Mouse (Mus musculus): ENCODE measurements around the gene Ralgps2.

Ralgps2 gene

DNA sequence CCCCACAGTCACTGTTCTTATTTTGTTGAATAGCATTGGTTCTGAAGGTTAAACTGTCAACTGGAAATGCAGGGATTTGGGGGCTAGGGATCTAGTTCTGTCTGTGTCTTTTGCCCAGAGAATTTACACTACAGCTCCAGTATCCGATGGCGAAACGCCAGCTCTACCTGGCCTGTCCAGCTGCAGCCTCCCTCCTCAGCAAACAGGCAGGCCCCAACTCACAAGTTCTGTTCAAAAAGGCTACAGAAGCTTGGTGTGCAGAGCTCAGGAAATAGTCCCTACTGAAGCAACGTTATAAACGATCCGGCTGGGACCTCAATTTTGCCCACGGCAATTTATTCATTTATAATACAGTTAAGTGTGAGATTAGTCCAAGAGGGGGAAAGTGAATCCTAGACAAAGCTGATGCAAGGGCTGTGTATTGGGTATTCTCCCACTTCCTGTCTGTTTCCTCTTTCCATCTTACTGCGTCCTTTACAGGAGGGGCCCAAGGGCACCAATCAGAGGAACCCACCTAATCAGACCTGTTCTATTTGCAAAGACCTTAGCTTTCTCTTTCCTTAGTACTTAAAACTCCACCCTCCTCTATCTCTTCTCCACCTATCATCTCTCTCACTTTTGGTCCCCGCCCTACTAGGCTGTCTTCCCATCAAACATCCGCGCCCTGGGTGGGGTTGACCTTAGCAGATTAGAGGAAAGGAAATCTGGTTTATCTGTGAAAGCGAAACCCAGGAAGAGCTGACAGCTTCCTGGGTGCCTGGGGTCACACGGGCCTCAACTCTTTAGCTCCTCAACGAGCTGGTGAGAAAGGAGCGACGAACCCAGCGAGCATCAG lies 16.7 kb upstream of the Ralgps2 start:
- DNase-seq (ENCODE audit: low spot score in 2 of 2), result peak; percentile 45 to 68

DNA sequence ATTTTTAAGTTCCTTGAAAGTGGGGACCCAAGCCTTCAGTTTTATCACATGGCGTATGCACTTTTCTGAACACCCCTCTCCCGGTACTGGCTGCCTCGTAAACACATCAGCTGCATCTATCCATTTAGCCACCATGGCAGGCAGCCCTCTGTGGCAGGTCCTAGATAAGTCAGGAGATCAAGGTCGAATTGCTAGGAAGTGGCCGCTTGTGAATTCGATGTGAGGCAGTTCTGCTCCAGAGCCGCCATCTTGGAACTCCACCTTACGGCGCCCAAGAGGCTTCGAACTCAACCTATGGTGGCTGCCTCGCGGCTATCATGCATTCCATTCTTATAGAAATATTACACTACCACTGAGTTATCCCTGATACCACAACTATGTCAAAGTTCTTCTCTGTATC lies 14.8 kb upstream of the Ralgps2 start:
- peak in 1 of 2 experiments; percentile 45 for DNase-seq (ENCODE audit: low spot score in 2 of 2)

DNA sequence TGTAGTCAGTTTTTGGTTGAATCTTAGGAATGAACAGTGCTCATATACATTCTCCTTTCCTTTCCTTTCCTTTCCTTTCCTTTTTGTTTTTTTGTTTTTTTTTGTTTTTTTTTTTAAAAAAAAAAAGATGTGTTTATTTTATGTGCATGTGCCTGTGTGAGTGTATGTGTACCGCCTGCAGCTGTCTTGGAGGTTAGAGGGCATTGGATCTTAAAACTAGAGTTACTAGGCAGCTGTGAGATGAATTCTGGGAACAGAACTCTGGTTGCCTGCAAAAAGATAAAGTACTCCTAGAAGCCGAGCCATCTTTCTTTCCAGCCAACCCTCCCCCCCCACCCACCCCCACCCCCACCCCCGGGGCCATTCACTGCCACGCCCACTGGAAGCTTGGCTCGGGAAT lies 10.9 kb upstream of the Ralgps2 start:
- DNase-seq (ENCODE audit: low spot score in 2 of 2), result no peak

DNA sequence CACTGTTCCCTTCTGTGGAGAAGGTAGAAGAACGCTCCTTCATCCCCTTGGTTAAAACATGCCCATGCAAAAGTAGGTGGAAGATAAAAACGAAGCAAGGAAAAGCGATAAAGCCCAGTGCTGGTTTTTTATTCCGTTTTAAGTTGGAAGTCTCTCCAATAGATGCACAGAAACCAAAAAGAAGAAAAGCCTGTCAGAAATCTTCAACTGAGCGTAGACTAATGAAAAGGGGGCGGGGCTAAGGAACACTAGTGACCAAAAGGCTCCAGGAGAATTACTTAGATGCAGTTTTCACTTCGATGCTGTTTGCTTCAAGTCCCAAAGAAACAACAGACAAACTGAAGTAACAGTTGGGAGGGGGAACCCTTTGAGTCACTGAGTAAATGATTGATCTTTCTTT lies 1.2 kb upstream of the Ralgps2 start:
- no peak for DNase-seq (ENCODE audit: low spot score in 2 of 2)

DNA sequence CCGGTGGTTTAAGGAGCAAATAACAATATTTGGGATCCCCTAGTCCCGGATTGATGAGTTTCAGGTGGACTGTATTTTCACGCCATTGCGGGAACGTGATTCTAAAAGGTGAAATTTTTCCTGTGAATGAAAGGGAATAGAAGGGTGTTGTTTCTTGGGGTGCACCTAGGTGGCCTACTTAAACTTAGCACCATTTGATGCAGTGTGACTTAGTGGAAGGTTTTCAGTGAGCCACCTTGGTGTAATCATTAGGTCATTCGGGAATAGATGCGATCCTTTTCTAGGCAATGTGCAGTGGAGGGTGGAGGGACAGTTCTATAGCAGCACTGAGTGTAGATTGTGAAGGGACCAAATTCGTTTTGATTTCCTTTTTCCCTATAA lies 706 bp upstream of the Ralgps2 start:
- DNase-seq (ENCODE audit: low spot score in 2 of 2), result no peak

DNA sequence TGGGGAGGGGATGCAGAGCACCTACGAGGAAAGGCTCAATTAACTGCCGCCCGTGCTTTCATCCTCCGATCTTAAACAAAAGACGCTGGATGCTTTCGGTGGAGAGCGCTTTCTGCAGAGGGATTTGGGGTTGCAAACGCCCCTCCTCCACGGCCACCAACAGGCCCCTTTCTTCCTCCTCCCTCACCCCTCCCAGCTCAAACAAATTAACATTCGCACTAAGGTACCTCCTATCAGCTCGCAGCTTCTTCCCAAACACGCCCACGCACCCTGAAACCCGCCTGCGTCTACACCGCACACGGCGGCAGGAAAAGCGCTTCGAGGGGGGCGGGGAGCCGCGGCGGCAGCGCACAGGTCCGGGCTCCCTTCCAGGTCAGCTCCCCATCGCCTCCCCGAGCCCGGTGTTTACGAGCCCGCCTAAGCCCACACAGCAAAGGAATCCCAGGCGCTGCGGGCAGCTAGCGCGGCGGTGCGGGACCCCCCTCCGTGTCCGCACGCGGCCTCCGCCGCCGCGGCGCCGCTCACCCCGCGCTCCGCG lies 652 bp downstream of the Ralgps2 start:
- DNase-seq (ENCODE audit: low spot score in 2 of 2), result peak; percentile 75 to 85

DNA sequence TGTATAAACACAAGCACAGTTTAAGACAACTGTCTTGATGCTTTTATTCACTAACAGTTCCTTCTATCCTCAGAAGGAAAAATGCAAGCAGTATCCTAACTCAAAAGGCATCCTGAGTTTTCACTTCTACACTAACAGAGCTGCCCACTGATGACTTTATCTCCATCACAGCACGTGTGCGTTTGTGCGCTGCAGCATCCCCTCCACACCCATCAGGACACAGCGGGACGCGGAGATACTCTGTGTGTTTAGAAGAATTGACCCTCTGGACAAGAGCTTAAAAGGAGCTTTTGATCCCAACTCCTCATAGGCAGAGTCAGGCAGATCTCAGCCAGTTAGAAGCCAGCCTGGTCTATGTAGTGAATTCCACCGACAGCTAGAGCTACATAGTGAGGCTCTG lies 2.0 kb downstream of the Ralgps2 start:
- DNase-seq (ENCODE audit: low spot score in 2 of 2), result no peak

DNA sequence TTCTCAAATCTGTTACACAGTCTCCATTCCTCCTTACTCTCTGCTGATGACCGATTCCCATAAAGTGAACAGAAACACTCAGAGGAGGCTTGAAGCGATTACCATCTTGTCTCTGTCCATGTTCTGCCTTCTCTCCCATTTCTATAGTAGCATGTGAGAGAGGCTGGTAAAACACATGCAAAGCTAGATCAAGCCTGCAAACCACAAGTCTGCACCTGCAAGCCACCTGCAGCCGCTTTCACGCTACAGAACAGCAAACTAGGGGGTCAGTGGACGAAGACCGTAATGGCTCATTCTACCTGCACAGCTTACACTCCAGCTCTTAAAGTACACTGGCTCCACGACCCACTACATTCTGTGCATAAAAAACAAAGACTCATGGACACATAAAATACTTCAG lies 5.7 kb downstream of the Ralgps2 start:
- no peak for DNase-seq (ENCODE audit: low spot score in 2 of 2)

DNA sequence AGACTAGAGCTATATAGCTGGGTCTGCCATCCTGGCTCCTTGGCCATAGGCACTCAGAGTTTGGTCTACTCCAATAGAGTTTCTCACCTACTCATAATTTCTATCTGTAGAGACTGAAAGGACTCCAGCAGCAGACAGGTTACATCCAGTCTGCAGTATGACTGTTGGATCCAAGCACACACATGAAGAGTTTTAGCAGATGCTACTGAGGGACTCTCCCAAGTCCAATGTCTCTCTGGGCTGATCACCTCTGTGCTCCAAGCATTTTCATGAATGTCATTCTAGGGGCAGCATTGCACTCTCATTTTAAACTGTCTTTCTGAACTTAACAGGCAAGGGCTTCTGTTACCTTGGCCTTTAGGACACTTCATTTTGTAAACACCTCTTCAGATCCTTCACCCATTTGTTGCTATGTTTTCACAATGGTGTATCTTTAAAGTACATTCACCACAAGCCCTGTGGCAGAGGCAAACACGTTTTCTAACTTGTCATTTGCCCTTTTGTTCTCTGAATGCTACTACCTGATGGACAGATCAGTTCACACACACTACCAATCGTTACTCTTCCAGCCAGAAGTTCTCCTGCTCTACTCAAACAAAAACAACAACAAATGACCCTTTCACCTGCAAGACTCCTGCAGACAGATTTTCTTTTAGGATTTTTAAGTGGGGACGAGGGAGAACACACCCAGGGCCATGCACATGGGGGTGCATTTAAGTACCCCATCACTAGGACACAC lies 7.2 kb downstream of the Ralgps2 start:
- no peak for DNase-seq (ENCODE audit: low spot score in 2 of 2)

DNA sequence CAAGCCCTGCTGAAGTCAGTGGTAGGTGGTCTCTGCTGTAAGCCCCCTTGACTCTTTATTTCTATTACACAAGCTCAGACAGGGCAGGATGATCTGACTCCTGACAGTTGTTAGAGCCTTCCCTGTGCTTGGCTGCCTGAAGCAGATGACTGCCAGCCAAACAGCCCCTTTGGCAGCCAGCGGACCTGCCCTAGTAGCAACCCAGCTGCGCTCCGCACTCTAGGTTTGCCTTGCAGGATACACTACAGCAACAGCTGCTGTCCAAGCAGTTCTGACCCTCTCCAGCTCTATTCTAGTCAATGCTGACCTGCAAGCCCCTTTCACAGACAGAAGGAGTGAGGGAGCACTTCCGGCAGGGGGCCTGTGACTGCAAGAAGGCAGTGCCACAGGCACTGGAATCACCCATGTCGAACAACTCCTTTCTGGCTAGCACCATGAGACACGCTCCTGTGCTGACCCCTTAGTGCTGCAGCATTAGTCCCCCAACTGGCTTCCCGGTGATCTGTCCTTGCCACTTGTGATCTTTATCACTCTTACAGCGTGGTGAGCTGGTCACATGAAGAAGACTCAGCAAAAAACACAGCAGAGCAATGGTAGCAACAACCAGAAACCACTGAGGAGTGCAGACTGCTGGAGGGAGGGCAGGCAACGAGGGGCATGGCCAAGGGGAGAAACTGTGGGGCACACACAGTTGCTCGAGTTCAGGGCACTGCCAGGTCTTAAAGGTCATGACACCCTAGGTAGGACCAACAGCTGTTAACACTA lies 8.1 kb downstream of the Ralgps2 start:
- no peak for DNase-seq (ENCODE audit: low spot score in 2 of 2)

DNA sequence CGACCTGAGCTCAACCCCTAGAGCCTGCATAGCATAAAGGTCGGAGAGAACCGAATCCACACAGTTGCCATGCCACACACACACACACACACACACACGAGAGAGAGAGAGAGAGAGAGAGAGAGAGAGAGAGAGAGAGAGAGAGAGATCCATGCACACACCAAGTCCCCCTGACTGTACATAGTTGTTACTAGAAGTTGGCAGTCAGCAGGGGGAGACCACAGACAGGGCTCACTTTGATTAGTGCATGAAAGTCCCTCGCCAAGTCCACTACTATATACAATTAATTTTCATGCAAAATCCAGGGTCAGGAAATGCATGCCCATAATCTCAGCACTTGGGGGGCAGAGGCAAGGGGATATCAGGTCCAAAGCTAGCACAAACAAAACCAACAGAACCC lies 9.2 kb downstream of the Ralgps2 start:
- no peak for DNase-seq (ENCODE audit: low spot score in 2 of 2)

DNA sequence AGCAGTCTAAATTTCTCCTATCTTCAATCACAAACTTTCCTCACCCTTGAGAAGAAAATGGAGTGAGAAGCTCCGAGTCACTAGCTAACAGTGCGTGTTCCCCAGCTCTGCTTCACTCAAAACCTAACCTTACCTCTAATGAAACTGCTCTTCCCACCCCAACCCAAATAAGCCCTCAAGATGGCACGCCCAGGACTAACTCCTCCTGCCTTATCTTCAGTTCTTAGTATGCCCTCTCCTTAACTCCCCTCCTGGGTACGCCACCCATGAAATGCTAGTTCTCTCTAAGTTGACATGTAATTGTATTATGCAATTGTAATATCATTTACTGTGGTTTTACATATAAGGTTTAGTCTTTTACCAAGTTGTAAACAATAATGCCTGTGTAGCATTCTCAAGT lies 11.2 kb downstream of the Ralgps2 start:
- no peak for DNase-seq (ENCODE audit: low spot score in 2 of 2)

DNA sequence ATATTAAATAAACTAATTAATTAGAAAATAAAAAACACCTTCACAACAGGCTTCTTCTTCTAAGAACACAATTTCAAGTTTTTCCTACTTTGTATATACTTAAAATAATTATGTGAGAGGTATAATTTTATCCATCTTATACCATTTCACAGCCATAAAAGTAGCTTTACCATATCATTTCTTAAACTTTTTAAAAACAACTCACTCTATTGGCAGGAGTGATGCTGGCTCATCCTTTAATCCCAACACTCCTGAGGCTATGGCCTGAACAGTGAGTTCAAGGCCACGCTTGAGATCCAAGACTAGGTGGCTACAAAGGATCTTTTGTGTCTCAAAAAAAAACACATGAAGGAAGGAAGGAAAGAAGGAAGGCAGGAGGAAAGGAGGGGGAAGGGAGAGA lies 15.9 kb downstream of the Ralgps2 start:
- DNase-seq (ENCODE audit: low spot score in 2 of 2), result no peak

DNA sequence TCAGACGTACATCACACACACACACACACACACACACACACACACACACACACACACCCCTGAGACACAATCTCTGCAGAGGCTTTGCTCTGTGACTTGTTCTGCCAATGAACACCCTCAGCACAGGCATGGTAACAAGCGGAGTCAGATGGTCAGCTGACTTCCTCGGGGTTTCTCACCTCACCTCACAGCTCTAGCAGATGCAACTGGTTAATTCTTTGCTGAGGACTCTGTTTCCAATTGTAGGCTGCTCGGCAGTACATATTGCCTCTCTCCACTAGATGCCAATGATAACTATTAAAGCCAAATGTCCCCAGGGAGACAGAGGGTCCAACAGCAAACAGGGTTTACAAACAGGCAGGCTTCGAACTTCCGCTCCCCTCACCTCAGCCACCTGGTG lies 16.5 kb downstream of the Ralgps2 start:
- no peak for DNase-seq (ENCODE audit: low spot score in 2 of 2)

DNA sequence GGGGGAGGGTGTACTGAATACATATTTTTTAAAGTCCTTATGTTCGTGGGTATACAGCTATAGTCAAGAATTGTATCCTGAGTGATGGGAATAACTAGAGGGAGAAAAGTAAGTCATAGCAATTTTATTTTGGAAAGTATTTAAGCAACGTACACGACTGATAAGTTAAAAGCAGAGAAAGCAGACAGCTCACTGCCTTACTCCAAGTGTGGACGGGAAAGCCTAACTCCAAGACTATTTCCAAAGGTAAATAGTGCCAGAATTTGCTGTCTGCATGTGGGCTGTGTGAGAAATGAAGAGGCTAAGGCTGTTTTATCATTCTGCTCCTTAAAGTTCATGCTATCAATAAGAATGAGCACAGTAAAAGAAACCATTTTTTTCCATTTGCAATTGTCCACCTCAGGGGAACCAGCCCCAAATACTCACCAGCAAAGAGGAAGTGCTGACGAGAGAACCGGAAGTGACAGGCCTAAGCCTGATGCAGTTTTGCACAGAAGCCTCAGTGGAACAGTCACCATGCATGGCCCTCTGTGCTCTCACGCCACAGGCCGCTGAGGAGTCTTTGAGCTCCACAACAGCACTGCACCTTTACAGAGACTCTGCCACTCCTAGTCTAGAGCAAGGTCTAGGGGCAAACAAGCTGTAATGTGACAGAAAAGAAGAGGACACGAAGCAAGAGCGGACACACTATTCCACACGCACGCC lies 18.0 kb downstream of the Ralgps2 start:
- peak; percentile 49 to 72 for DNase-seq (ENCODE audit: low spot score in 2 of 2)

DNA sequence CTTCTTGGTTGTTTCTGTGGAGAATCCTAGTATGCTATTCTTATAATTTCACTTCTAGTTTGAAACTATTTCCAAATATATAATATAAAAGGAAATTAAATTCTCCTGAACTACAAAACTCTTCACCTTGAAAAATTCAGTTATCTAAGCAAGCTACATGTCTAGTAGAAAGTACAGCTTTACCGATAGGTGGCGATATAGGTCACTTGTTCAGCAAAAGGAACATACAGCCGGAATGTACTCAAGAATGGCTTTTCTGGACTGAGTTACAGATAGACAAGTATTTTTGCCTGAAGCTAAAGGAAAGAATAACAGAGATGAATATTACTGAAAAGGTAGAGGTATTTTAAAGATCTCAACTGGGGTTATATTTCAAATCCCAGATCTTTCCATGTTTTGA lies 22.0 kb downstream of the Ralgps2 start:
- no peak for DNase-seq (ENCODE audit: low spot score in 2 of 2)

DNA sequence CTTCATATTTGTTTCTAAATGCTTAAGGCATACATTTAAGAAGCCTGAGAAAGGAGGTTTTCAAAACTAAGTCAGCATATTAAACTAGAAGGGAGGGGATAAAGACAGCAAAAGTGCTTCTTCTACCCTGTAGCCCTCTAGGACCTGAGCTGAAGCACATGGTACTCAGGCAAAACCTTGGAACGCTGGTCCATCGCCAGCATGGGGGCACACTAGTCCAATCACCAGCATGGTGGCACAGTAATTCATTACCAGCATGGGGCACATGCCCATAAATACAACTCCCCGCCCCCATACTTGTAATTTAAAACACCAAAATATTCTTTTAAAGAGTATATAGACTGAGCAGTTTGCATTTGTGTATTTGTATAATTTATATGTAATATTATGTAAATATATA lies 23.1 kb downstream of the Ralgps2 start:
- DNase-seq (ENCODE audit: low spot score in 2 of 2), result no peak

DNA sequence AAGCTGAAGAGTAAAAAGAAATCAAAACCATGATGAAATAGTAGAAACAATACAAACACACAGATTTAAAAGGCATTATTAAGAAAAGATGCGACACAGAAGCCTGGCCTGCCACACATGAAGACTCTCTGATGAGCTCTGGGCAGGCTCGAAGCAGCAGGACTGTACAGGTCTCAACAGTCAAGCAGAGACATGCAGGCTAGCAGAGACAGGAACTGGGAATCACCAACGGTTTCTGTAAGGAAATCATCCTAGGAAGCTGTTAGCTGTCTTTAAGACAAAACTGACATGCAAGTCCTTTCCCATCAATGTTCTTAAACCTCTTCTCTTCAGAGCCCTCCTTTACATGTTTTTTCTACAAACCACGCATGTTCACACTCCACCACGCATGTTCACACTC lies 24.5 kb downstream of the Ralgps2 start:
- DNase-seq (ENCODE audit: low spot score in 2 of 2), result no peak

DNA sequence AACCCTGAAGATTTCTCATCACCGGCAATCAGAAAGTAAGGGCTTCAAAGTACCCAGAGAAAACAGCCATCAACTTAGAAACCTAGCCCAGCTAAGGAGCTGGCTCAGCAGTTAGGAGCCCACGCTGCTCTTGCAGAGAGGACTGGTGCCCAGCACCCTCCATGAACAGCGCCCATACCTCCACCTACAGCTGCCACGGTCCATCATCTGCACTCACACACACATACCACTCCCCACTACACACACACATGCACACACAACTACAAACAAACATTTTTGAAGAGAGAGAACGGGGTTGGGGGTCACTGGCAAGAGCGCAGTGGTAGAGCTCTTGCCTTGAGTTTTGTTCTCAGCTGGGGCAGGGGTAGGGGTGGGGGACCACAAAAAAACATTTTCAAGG lies 26.2 kb downstream of the Ralgps2 start:
- DNase-seq (ENCODE audit: low spot score in 2 of 2), result no peak

DNA sequence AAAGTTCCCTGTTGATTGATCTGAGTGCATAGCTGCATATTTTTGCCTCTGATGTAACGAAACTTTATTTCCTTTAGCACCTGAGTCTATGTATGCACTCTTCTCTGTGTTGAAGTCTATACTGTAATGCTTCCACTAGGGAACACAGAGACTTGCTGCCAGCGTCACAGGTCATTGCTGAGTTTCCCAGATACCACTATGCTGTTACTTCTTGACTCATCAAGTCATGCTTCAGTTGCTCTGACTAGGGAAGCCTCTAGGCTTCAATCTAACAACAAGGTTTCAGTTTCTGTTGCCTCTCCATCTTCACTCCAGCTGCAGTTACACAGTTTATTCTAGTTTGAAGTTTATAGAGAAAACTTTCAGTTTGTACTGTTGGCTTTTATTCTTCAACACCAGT lies 28.5 kb downstream of the Ralgps2 start:
- DNase-seq (ENCODE audit: low spot score in 2 of 2), result no peak

DNA sequence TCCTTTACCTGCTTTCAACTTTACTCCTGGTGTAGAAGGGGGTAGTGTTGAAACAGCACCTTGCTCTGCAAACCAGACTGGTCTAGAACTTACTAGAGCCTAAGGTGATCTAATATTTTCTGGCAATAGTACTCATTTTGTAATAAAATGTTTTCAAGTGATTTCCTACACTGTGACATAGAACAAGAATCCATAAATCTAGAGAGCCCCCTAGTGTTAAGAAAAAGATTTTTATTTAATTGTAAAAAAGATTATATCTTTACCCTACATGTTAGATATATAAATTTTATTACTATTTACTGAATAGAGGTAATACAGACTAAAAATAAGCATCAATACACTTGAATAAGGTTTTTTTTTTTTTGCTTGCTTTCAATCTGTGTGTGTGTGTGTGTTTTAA lies 29.6 kb downstream of the Ralgps2 start:
- no peak for DNase-seq (ENCODE audit: low spot score in 2 of 2)

DNA sequence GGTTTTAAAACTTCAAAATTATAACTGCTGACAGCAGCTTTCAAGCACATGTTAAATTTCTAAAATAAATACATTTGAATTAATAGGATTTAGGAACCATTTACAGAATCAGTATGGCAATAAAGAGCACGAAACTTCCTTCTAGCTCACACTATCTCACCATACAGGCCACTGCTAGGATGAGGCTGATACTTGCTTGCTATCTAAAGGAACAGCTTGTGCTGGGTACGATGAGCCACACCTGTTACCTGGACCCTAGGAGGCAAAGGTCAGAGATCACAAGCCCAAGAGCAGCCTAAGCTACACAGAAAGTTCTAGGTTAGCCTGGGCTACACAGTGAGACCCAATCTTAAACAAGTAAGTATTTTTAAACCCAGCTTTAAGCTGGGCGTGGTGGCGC lies 30.2 kb downstream of the Ralgps2 start:
- no peak for DNase-seq (ENCODE audit: low spot score in 2 of 2)
